Mouse (Mus musculus) right cerebral cortex, postnatal 36 days (tissue): Measurements from ENCODE around the gene Mme.

ENCODE experiments used
- DNase-seq, 2 experiments: peaks; one replicate each; pipeline ENCODE4 v3.0.0; 2022; ENCODE audit warnings: low spot score in 2 of 2, mixed read lengths in 1 of 2

Mme gene

GRCm38 (mm10) chr3:63241099-63241587, at the start of gene Mme:
Gene Mme, plus strand, starts transcription at chr3:63241537.
- DNase-seq = no peak

DNA sequence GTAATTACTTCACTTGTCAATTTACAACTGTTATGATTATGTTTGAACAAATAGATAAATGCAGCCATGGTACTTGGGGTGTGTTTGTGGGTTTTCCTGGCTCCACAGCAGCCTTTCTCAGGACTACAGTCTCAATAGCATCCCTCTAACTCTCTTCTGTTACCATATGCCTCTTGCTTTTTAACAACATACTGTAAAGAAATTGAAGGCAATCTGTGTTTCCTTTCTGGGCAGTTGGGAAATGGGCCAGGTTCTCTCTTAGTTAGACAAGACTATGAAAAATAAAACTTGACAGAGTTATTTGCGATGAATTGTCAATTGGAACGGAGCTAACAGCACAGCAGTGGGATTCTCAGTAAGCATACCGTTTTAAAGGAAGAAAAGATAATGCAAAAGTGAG, 44.8 kb upstream of the Mme start:
- peak in 1 of 2 experiments; percentile 6 for DNase-seq

DNA sequence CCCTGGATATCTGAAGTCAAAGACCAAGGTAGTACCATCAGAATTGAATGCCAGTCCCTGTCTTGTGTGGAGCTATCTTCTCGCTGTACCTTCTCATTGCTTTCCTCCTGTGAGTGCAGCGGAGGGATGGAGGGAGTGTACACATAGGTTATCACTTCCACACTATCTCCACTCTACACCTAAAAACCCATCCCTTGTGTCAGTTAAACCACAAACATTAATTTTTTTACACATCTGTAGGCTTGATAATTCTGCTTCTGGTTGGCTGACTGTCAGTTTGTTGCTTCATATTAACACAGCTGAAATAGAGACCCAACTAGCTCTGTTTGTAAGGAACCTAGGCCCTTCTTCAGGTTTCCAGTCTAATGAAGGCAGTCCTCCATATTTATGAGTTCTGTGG, 43.3 kb upstream of the Mme start:
- no peak for DNase-seq

DNA sequence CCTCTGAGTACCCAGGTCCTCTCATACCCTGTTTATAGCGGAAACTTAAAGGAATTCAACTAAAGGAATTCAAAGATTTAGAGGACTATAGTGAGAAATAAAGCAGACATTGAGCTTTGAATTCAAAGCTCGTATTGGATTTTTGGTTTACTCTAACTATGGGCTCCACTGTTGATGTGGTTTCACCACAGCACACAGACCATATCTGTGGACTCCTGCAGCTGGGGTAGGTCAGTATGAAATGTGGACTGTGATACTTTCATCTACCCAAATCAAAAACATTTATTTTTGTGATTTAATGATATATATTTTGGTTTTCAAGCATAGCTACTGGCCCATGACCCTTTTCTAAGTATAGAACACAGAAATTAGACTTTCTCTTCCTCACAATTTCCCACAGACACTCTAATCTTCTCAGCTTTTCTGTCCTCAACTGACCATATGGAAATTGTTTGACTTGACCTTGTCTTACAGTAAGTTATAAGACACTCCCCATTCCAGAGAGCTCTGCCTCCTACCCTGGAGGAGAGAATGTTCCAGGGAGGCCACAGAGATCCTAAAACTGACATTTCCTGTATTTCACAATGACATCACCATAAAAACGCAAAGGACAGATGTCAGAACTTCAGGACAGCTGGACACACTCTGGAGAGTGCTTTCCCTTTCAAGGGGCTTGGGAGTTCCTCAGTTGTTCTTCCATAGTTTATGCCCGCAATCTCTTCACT, 19.3 kb upstream of the Mme start:
- DNase-seq = no peak

DNA sequence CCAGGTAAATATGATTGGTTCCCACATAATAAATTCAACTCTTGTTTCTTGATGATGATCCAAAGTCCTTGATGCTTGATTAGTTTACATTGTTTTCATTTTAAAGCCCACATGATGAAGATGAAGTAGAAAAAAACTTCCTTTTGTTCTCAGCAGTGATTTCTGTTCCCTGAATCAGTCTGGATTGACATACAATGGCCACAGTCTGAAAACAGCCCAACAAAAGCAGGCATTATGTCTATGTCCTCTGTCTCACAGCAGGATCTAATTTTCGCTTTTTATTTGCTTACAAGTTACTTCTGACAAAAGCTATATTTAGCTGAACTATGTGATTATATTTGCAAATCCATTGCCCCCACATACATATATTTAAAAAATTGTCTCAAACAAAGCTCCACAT, 17.7 kb upstream of the Mme start:
- no peak for DNase-seq

- DNase-seq = no peak
These were observed 5.4 kb upstream of the Mme start for GRCm38 (mm10) chr3:63235957-63236356.

GRCm38 (mm10) chr3:63243721-63244120, 2.4 kb downstream of the Mme start:
- no peak for DNase-seq

DNA sequence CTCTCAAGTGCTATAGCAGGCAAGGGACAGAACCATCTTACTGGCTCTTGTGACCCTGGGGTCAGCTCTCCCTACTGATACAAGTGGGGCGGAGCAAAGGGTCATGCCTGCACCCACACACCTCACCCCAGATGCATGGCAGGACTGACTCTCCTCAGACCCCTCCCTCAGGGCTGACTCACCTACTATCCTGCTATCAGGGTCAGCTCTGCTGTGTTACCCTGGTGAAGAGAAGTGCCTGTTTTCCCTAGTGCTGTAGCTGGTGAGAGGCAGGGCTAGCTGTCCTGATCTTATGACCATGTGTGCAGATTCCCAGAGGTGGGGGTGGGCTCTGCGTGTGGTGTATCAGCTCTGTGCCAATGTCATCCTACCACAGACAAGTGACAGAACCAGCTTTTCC, 30.8 kb downstream of the Mme start:
- DNase-seq = no peak

GRCm38 (mm10) chr3:63294316-63294715, 53.0 kb downstream of the Mme start:
- DNase-seq = no peak

- no peak for DNase-seq
These were observed 53.5 kb downstream of the Mme start for GRCm38 (mm10) chr3:63294791-63295190.

DNA sequence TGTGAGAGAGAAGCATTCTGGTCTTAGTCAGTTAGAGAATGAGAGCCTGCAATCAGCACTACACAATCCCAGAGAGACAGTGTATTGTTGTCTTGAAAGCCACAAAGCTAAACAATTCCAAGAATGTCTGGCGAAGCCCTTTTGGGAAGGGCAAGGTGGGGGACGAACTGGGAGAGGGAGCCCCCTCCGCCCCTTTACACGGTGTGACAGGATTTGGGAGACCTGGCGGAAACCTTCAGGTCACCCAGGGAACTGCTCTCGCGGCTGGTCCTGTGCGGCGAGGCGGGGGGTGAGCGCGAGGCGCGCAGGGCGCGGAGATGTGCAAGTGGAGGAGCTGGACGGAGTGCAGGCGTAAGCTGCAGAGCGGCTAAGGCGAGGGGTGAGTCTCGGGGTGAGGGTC, 53.9 kb downstream of the Mme start:
- peak in 1 of 2 experiments; percentile 12 for DNase-seq

- DNase-seq = no peak
These were observed 54.4 kb downstream of the Mme start for GRCm38 (mm10) chr3:63295657-63296231.

- DNase-seq = no peak
These were observed 55.1 kb downstream of the Mme start for GRCm38 (mm10) chr3:63296411-63296810.

GRCm38 (mm10) chr3:63297787-63298186, 56.5 kb downstream of the Mme start:
- peak; percentile 52 to 54 for DNase-seq

GRCm38 (mm10) chr3:63315211-63315760, 73.9 kb downstream of the Mme start:
- DNase-seq = no peak

GRCm38 (mm10) chr3:63317496-63317895, 76.2 kb downstream of the Mme start:
- no peak for DNase-seq

GRCm38 (mm10) chr3:63325615-63326014, 84.3 kb downstream of the Mme start:
- peak in 1 of 2 experiments; percentile 4 for DNase-seq

- DNase-seq = no peak
These were observed 98.8 kb downstream of the Mme start for GRCm38 (mm10) chr3:63340110-63340509.

- no peak for DNase-seq
These were observed 99.2 kb downstream of the Mme start for GRCm38 (mm10) chr3:63340546-63340945.

- no peak for DNase-seq
These were observed 100.1 kb downstream of the Mme start for GRCm38 (mm10) chr3:63341481-63341880.

- no peak for DNase-seq
These were observed 103.7 kb downstream of the Mme start for GRCm38 (mm10) chr3:63344998-63345397.

- no peak for DNase-seq
These were observed 107.6 kb downstream of the Mme start for GRCm38 (mm10) chr3:63348893-63349426.

GRCm38 (mm10) chr3:63350242-63350641, 108.9 kb downstream of the Mme start:
- no peak for DNase-seq
